Mouse (Mus musculus): ENCODE results near the gene Scnn1a. TPM values are rescaled to one million over a fixed set of nuclear protein-coding genes. Genes with fewer than 3 reads are reported as not detected.

Scnn1a gene
- polyA plus RNA-seq, 1 experiment from 2014 or later, result 0.29 TPM

DNA sequence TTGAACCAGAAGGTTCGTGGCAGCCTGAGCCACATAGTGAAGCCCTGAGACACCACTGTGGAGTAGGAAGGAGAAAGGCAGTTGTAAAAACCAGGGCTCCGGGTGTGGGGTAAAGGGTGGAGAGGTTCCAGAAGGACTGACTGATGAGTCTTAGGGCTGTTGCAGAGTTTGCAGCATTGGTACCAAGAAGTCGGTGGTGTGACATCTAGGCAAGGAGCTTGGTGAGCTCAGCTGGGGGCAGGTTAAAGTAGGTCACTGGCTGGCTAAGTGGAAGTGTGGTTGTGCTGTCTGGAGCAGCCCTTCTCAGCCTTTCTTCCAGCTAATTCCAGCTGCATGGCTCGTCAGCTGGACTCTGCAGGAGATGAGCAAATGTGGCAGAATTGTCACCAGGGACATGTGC, 32.4 kb downstream of the Scnn1a start:
- no peak overlapping the region for H3K4me2 ChIP-seq (ENCODE audit: low read length)
- H3K27ac ChIP-seq (ENCODE audit: low read depth, low read length), result no peak overlapping the region
- no peak for ATAC-seq
- no peaks in the 10 kb centered on the region for H3K9me3 ChIP-seq (replicated peaks; ENCODE audit: control insufficient read depth, low read length)
- H3K27me3 ChIP-seq (replicated peaks; ENCODE audit: control insufficient read depth, insufficient read depth, low read length), result no peaks in the 10 kb centered on the region
- H3K36me3 ChIP-seq (ENCODE audit: control insufficient read depth, insufficient read depth, low read length), result no peaks in the 10 kb centered on the region; the same call in 1 of the 2 replicates
- DNase-seq (ENCODE audit: low spot score), result no peak
- no peak overlapping the region for H3K9ac ChIP-seq (ENCODE audit: low read length)
- H3K4me1 ChIP-seq (ENCODE audit: control insufficient read depth, insufficient read depth, low read length), result peaks cover 22% of the 10 kb centered on the region
- no peak overlapping the region for H3K4me3 ChIP-seq (ENCODE audit: low read depth, low read length)
- 64% methylated on average over 4 of the region's 4 CpGs for WGBS

DNA sequence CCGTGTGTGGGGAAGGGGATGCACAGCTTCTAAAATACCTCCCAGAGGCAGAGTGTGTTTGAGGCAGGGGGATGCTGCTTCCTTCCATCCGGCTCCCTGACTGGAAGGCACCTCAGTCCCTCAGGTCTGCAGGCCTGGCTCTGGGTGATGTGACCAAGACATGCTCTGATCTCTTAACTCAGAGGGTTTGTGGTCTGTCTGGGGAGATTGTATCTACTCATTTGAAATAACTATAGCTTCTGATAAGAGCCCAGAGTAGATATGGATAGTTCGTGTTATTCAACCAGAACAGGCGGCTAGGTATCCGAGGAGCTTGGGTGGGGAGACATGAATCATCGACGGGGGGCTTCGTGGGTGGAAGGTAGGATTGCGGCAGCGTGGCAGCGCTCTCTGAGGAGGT, 32.8 kb downstream of the Scnn1a start:
- WGBS, result 88% methylated on average over 11 of the region's 11 CpGs
- no peak for ATAC-seq
- H3K4me2 ChIP-seq (ENCODE audit: low read length), result no peak overlapping the region

DNA sequence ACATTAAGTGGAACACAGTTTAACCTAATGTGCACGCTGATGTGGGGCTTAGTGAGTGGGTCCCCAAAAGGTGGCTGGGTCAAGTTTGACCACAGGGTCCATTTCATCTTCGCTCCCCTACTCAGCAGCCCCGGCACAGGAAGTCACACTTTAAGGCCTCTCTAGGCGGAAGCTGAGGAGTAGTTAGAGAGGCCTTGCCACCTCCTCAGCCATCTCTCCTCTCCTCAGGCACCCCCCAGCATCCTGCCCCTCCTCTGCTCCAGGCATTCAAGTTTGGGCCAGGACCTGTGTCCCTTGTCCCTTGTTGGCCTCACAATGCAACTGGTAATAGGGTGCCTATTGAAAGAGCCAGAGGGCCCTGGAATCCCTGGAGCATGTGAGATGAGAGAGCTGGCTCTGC, 33.2 kb downstream of the Scnn1a start:
- no peak overlapping the region for H3K27ac ChIP-seq (ENCODE audit: low read depth, low read length)
- H3K4me1 ChIP-seq (ENCODE audit: control insufficient read depth, insufficient read depth, low read length), result peaks cover 22% of the 10 kb centered on the region
- H3K36me3 ChIP-seq (ENCODE audit: control insufficient read depth, insufficient read depth, low read length), result no peaks in the 10 kb centered on the region; the same call in 1 of the 2 replicates
- no peak overlapping the region for H3K9ac ChIP-seq (ENCODE audit: low read length)
- no peak for DNase-seq (ENCODE audit: low spot score)
- no peaks in the 10 kb centered on the region for H3K9me3 ChIP-seq (replicated peaks; ENCODE audit: control insufficient read depth, low read length)
- no peaks in the 10 kb centered on the region for H3K27me3 ChIP-seq (replicated peaks; ENCODE audit: control insufficient read depth, insufficient read depth, low read length)
- 89% methylated on average over 4 of the region's 4 CpGs for WGBS
- no peak for ATAC-seq
- no peak overlapping the region for H3K4me3 ChIP-seq (ENCODE audit: low read depth, low read length)
- H3K4me2 ChIP-seq (ENCODE audit: low read length), result no peak overlapping the region

More for the DNA sequence above, 32.8 kb downstream of the Scnn1a start:
- H3K4me3 ChIP-seq (ENCODE audit: low read depth, low read length), result no peak overlapping the region
- no peak overlapping the region for H3K27ac ChIP-seq (ENCODE audit: low read depth, low read length)
- peaks cover 22% of the 10 kb centered on the region for H3K4me1 ChIP-seq (ENCODE audit: control insufficient read depth, insufficient read depth, low read length)
- H3K9ac ChIP-seq (ENCODE audit: low read length), result no peak overlapping the region
- H3K9me3 ChIP-seq (replicated peaks; ENCODE audit: control insufficient read depth, low read length), result no peaks in the 10 kb centered on the region
- no peaks in the 10 kb centered on the region for H3K27me3 ChIP-seq (replicated peaks; ENCODE audit: control insufficient read depth, insufficient read depth, low read length)
- DNase-seq (ENCODE audit: low spot score), result no peak
- H3K36me3 ChIP-seq (ENCODE audit: control insufficient read depth, insufficient read depth, low read length), result no peaks in the 10 kb centered on the region; the same call in 1 of the 2 replicates

DNA sequence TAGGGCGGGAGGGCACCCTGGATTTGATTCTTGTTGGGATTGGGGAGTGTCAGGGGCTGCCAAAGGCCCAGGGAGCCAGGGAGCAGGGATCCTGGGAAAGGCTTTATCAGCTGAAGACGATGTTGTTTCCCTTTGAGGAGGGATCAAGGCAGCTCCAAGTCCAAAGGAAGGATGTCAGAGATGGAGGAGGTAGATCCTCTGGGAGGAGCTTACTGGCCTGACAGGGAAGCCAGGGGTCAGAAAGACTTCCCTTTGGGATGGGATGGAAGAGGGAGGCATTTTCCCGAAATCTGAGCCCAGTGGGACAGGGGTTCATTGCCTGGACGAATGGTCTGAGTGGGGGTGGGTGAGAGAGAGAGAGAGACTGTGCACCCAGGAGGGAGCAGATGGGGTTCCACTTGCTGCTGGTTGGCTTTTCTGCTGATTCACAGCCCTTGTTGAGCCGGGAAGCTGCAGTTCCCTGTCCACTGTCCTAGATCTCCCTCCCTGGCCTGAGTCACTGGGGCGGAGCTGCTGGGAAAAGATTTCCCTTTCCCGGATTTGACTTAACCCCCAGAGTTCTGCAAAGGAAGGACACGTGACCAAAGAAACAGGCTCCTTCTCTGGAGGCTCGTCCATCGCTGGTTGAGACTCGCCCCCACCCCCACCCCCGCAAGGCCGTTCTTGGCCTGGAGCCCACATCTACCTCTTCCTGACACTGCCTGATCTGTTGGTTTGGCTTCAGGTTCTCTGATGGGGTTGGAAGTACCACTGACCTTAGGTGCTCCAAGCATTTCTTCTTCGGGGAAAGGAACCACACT, 34.1 kb downstream of the Scnn1a start:
- WGBS, result 13% methylated on average over 14 of the region's 14 CpGs
- Histone ChIP-seq H3K36me3 (ENCODE audit: control insufficient read depth, insufficient read depth, low read length) (no peaks in the 10 kb centered on the region; the same call in 1 of the 2 replicates), H3K9ac (ENCODE audit: low read length) (no peak overlapping the region), H3K9me3 (replicated peaks; ENCODE audit: control insufficient read depth, low read length) (no peaks in the 10 kb centered on the region), H3K4me3 (ENCODE audit: low read depth, low read length) (no peak overlapping the region), H3K27me3 (replicated peaks; ENCODE audit: control insufficient read depth, insufficient read depth, low read length) (no peaks in the 10 kb centered on the region), H3K27ac (ENCODE audit: low read depth, low read length) (no peak overlapping the region), H3K4me2 (ENCODE audit: low read length) (0 out of 2 replicates have a peak overlapping the region, but pooled peaks have one; percentile 0), H3K4me1 (ENCODE audit: control insufficient read depth, insufficient read depth, low read length) (peaks cover 15% of the 10 kb centered on the region; the same call in 1 of the 2 replicates)
- no peak for DNase-seq (ENCODE audit: low spot score)
- ATAC-seq, result no peak

DNA sequence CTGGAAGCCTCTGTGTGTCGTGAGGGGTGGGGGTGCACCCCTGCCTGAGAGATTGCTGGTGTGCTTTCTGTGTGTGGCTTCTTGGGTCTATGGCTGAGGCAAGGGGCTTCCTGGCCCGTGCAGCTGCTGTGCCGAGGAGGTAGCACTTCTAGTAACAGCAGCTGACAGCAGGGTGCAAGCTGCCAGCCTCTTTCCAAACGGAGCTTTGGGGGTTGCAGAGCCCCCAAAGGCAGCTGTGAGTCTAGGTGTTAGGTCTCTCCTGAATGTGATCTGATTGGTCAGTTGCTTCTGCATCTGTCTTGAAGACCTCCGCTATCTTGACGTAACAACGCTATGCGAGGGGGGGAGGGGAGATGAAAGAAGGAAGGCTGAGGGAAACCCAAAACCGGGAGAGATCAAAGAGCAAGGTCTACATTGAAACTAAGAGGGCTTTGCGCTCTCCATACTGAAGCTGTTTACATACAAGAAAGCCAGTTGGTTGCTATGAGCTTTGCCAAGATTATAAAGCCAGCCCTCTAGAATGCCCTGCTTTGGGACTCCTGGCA, 34.8 kb downstream of the Scnn1a start:
- DNase-seq (ENCODE audit: low spot score) (peak; percentile 17), ATAC-seq (peak; percentile 14; the same call in 1 of the 2 replicates)
- H3K9me3 ChIP-seq (replicated peaks; ENCODE audit: control insufficient read depth, low read length), result no peaks in the 10 kb centered on the region
- H3K9ac ChIP-seq (ENCODE audit: low read length), result no peak overlapping the region
- 9% methylated on average over 10 of the region's 10 CpGs for WGBS
- no peaks in the 10 kb centered on the region for H3K27me3 ChIP-seq (replicated peaks; ENCODE audit: control insufficient read depth, insufficient read depth, low read length)
- 0 out of 2 replicates have a peak overlapping the region, but pooled peaks have one; percentile 0 for H3K4me2 ChIP-seq (ENCODE audit: low read length)
- H3K4me3 ChIP-seq (ENCODE audit: low read depth, low read length), result no peak overlapping the region
- H3K4me1 ChIP-seq (ENCODE audit: control insufficient read depth, insufficient read depth, low read length), result peaks cover 10% of the 10 kb centered on the region; the same call in 1 of the 2 replicates
- no peak overlapping the region for H3K27ac ChIP-seq (ENCODE audit: low read depth, low read length)
- H3K36me3 ChIP-seq (ENCODE audit: control insufficient read depth, insufficient read depth, low read length), result no peaks in the 10 kb centered on the region; the same call in 1 of the 2 replicates

DNA sequence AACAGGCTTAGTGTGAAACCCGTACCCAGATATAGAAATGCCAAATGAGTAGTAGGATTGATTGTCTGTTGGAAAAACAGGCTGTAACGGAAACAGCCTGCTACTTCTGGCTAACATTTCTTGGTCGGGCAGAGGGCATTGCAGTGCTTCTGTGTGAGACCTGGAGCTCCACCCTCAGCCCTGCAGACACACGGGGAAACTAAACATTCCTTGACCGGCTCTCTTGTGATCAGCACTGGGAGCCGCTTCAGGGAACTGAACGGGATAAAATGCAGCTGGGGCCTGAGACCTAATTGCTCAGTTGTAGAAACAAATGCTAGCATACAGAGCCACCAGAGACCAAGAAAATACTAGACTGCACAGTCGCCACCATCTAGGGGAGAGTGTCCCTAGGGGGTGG, 35.8 kb downstream of the Scnn1a start:
- Histone ChIP-seq H3K9me3 (replicated peaks; ENCODE audit: control insufficient read depth, low read length) (no peaks in the 10 kb centered on the region), H3K27ac (ENCODE audit: low read depth, low read length) (no peak overlapping the region), H3K4me2 (ENCODE audit: low read length) (no peak overlapping the region), H3K27me3 (replicated peaks; ENCODE audit: control insufficient read depth, insufficient read depth, low read length) (0 out of 2 replicates have a peak, but pooled peaks cover 4% of the 10 kb centered on the region), H3K36me3 (ENCODE audit: control insufficient read depth, insufficient read depth, low read length) (no peaks in the 10 kb centered on the region; the same call in 1 of the 2 replicates), H3K4me1 (ENCODE audit: control insufficient read depth, insufficient read depth, low read length) (peaks cover 7% of the 10 kb centered on the region; the same call in 1 of the 2 replicates), H3K9ac (ENCODE audit: low read length) (no peak overlapping the region), H3K4me3 (ENCODE audit: low read depth, low read length) (no peak overlapping the region)
- ATAC-seq (no peak), DNase-seq (ENCODE audit: low spot score) (no peak)
- 61% methylated on average over 8 of the region's 8 CpGs for WGBS

DNA sequence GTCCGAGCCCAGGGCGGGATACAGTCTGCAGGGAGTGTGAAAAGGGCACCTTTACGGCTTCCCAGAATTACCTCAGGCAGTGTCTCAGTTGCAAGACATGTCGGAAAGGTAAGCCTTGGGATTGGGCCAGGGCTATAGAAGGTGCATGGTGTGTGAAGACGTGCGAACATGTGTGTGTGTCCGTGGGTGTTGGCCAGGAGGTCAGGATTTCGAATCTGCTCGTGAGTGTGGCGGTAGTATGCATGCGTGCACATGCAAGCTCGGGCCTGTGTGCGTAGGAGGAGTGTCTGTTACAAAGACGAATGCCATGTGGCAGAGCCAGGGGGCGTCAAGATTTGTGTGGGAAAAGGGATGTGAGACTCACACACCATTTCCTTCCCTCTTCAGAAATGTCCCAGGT, 36.9 kb downstream of the Scnn1a start:
- no peaks in the 10 kb centered on the region; the same call in 1 of the 2 replicates for H3K36me3 ChIP-seq (ENCODE audit: control insufficient read depth, insufficient read depth, low read length)
- no peak overlapping the region for H3K27ac ChIP-seq (ENCODE audit: low read depth, low read length)
- peaks cover 6% of the 10 kb centered on the region; the same call in 1 of the 2 replicates for H3K27me3 ChIP-seq (replicated peaks; ENCODE audit: control insufficient read depth, insufficient read depth, low read length)
- H3K4me1 ChIP-seq (ENCODE audit: control insufficient read depth, insufficient read depth, low read length), result peaks cover 10% of the 10 kb centered on the region; the same call in 1 of the 2 replicates
- WGBS, result 90% methylated on average over 15 of the region's 15 CpGs
- H3K9ac ChIP-seq (ENCODE audit: low read length), result no peak overlapping the region
- DNase-seq (ENCODE audit: low spot score) (no peak), ATAC-seq (no peak)
- no peak overlapping the region for H3K4me3 ChIP-seq (ENCODE audit: low read depth, low read length)
- H3K4me2 ChIP-seq (ENCODE audit: low read length), result no peak overlapping the region
- no peaks in the 10 kb centered on the region for H3K9me3 ChIP-seq (replicated peaks; ENCODE audit: control insufficient read depth, low read length)

DNA sequence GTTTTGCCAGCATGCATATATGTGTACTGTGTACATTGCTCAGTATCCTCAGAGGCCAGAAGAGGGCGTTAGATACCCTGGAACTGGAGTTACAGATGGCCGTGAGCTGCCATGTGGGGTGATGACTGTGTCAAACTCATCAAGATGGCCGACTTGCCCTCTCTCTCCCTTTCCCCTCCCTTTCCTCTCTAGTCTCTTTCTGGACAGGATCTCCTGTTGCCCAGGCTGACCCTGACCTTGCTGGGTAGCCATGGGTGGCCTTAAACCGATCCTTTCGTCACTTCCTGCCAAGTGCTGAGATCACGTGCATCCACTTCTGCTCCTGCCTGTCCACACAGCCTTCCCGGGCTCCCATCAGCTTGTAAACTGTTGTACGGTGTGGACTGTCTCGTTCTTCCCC, 39.5 kb downstream of the Scnn1a start:
- no peak overlapping the region for H3K4me3 ChIP-seq (ENCODE audit: low read depth, low read length)
- ATAC-seq, result no peak
- H3K27ac ChIP-seq (ENCODE audit: low read depth, low read length), result no peak overlapping the region
- H3K36me3 ChIP-seq (ENCODE audit: control insufficient read depth, insufficient read depth, low read length), result no peaks in the 10 kb centered on the region; the same call in 1 of the 2 replicates
- H3K4me2 ChIP-seq (ENCODE audit: low read length), result no peak overlapping the region
- H3K9me3 ChIP-seq (replicated peaks; ENCODE audit: control insufficient read depth, low read length), result no peaks in the 10 kb centered on the region
- 64% methylated on average over 9 of the region's 9 CpGs for WGBS
- DNase-seq (ENCODE audit: low spot score), result no peak
- H3K9ac ChIP-seq (ENCODE audit: low read length), result no peak overlapping the region
- peaks cover 20% of the 10 kb centered on the region for H3K27me3 ChIP-seq (replicated peaks; ENCODE audit: control insufficient read depth, insufficient read depth, low read length)
- peaks cover 9% of the 10 kb centered on the region; the same call in 1 of the 2 replicates for H3K4me1 ChIP-seq (ENCODE audit: control insufficient read depth, insufficient read depth, low read length)

All from forebrain, embryonic 14.5 days (tissue).